Mouse (Mus musculus) bone marrow, adult 2 months (tissue): ENCODE measurements around the gene Fbxl20.

Experiments used
- CTCF ChIP-seq: fragments of 200-500 bp; IDR thresholded peaks from 2 replicates; pipeline ENCODE4 v1.5.1; 2011; ENCODE audit warnings: low read length, control low read depth; ENCODE audit not compliant: control insufficient read depth, insufficient read depth
- POLR2A ChIP-seq: fragments of 200-500 bp; IDR thresholded peaks from 2 replicates; pipeline ENCODE4 v1.6.1; 2011; ENCODE audit warnings: low read depth, mild to moderate bottlenecking, control low read depth, low read length, borderline replicate concordance; ENCODE audit not compliant: control insufficient read depth

DNA sequence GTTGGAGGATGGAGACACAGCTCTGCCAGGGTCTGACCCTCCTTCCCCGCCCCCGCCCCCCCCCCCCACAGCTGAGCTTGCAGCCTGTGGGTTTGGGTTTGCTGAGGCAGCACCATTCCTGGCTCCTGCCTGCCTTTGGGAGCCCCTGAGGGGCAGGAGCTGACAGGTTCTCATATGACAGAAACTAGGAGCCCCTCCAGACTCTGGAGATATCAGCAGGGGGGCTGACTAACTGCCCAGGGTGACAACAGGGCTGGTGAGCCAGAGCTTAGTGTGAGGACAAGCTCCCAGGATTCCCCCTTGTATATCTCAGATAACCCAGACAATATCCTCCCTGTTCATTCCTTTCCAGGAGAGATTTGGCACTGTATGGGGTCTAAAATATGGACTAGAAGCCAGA is 99.3 kb downstream of the Fbxl20 start:
- no peak for TF ChIP-seq POLR2A
- TF ChIP-seq CTCF = no peak
